Mouse (Mus musculus): ENCODE measurements at regions not wholly inside any gene's neighbourhood (a gene's known extent, or its start where the extent isn't known, plus 50 kb on each side); places are given as distances from the start of the nearest gene placed in this dataset.

DNA sequence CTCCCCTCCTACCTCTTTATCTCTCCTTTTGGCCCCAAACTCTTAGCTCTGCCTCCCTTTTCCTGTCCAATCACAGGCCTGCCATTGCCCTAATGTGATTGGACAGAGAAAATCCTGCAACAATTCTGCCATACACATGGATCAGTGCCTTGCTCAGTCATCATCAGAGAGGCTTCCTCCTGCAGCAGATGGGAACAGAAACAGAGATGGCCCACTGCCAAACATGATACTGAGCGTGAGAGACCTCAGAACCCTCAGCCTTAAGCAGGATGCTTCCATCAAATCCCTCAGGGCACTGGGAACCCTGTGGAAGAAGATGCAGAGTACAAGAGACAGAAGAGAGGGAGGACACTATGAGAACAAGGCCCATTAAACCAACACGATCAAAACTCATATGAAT is 62.8 kb upstream of the Cacna2d3 start:
- TF ChIP-seq CTCF (IDR thresholded peaks at IDR 0.05; ENCODE audit: low read depth): no peak
- TF ChIP-seq EP300 (IDR thresholded peaks at IDR 0.05; ENCODE audit: low read depth): no peak

Data from heart, postnatal 0 days (tissue).